Mouse (Mus musculus) neural tube, embryonic 14.5 days (tissue): Measurements from ENCODE around the gene Tbc1d22a. TPM values are rescaled to one million over a fixed set of nuclear protein-coding genes. Genes with fewer than 3 reads are reported as not detected.

Experiments used
- ATAC-seq: fragments of 200-750 bp; cut with Nextera tagmentation; 2 replicates; pipeline ENCODE4 v1.8.0; 2017; ENCODE audit warnings: low read depth, mild to moderate bottlenecking, moderate TSS enrichment, moderate library complexity
- H3K27ac ChIP-seq: fragments of 300-500 bp; sonication (generic); 2 replicates; pipeline ENCODE4 v1.5.1; 2014; ENCODE audit warnings: low read depth, mild to moderate bottlenecking, control low read depth, low read length, moderate library complexity, mixed read lengths
- H3K27me3 ChIP-seq: fragments of 300-500 bp; sonication (generic); 2 replicates; pipeline ENCODE4 v1.6.1; 2014; ENCODE audit warnings: low read length; ENCODE audit not compliant: control insufficient read depth, insufficient read depth
- H3K36me3 ChIP-seq: fragments of 300-500 bp; sonication (generic); 2 replicates; pipeline ENCODE4 v1.6.1; 2014; ENCODE audit warnings: low read length, mixed read lengths; ENCODE audit not compliant: control insufficient read depth, insufficient read depth
- H3K4me1 ChIP-seq: fragments of 300-500 bp; sonication (generic); 2 replicates; pipeline ENCODE4 v1.6.1; 2014; ENCODE audit warnings: low read length; ENCODE audit not compliant: control insufficient read depth, insufficient read depth
- H3K4me2 ChIP-seq: fragments of 300-500 bp; sonication (generic); 2 replicates; pipeline ENCODE4 v1.6.1; 2014; ENCODE audit warnings: mild to moderate bottlenecking, low read depth, low read length, control low read depth
- H3K4me3 ChIP-seq: fragments of 300-500 bp; sonication (generic); 2 replicates; pipeline ENCODE4 v1.5.1; 2014; ENCODE audit warnings: low read depth, low read length, control low read depth, mixed read lengths
- H3K9ac ChIP-seq: fragments of 300-500 bp; sonication (generic); replicated peaks from 2 replicates; pipeline ENCODE4 v1.6.1; 2014; ENCODE audit warnings: low read depth, mild to moderate bottlenecking, control low read depth, low read length, mixed read lengths
- H3K9me3 ChIP-seq: fragments of 300-500 bp; sonication (generic); 2 replicates; pipeline ENCODE4 v1.6.1; 2016; ENCODE audit warnings: low read length; ENCODE audit not compliant: control insufficient read depth
- WGBS: fragments of 180-500 bp; shearing (Covaris S2); extraction: QIAGEN DNeasy Blood & Tissue Kit; methylation state at CpG from one replicate; pipeline ENCODE4 v1.1.7; 2014; 5-methylcytosine and 5-hydroxymethylcytosine counted together
- polyA plus RNA-seq: library from polyadenylated mRNA; unstranded; fragments of >200 nt; fragmentation: Nextera tagmentation; extraction: Ambion mirVana; gene quantifications from 2 replicates; pipeline ENCODE4 v1.2.1, GENCODE M21; 2014

Tbc1d22a gene
- polyA plus RNA-seq, 1 experiment from 2014 or later = 8.9 TPM

DNA sequence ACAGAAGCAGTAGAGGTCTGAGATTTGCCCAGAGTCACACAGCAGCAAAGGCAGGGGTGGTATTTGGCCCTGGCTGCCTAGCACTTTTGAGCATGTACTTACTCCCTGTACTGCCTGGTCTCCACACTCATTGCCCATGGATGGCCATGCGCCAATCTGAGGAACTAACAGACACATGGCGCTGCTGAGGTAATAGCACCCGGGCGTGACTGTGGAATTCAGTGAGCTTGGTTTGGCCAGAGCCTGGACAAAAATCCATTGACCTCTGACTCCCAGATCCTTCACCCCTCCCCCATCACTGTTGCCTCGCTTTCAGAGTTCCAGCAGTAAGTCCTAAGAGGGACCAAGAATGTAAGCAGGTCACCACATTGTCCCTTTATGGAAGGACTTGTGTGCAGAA, 278.4 kb downstream of the Tbc1d22a start:
- Histone ChIP-seq H3K36me3 (no peaks in the 10 kb centered on the region), H3K9ac (no peak overlapping the region), H3K27ac (no peak overlapping the region), H3K4me3 (no peak overlapping the region), H3K9me3 (no peaks in the 10 kb centered on the region), H3K4me2 (no peak overlapping the region), H3K27me3 (no peaks in the 10 kb centered on the region), H3K4me1 (peaks cover 5% of the 10 kb centered on the region)
- WGBS = 75% methylated on average over 5 of the region's 5 CpGs
- no peak for ATAC-seq

DNA sequence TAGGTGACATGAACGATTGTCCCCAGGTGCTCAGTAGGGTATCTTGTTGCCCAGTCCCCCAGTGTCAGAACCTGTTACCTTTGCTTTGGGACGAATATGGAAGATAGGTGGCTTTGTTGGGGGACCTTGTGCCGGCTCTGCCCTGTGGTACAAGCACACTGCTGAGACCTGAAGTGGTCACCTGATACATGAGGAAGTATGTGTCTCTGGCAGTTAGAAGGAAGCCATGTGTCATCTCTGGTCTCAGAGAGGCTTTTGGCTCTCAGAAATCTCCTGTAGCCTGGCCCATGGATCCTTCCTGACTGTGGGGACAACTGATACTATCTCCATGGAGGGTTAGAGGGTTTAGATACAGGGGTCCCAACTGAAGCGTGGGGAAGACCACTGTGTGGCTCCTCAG, 281.9 kb downstream of the Tbc1d22a start:
- no peak for ATAC-seq
- no peak overlapping the region for H3K27ac ChIP-seq
- no peak overlapping the region for H3K9ac ChIP-seq
- 93% methylated on average over 4 of the region's 4 CpGs for WGBS
- no peak overlapping the region for H3K4me3 ChIP-seq
- no peaks in the 10 kb centered on the region for H3K9me3 ChIP-seq
- H3K27me3 ChIP-seq = no peaks in the 10 kb centered on the region
- H3K4me2 ChIP-seq = no peak overlapping the region
- H3K36me3 ChIP-seq = no peaks in the 10 kb centered on the region
- peaks cover 5% of the 10 kb centered on the region; the same call in 1 of the 2 replicates for H3K4me1 ChIP-seq

DNA sequence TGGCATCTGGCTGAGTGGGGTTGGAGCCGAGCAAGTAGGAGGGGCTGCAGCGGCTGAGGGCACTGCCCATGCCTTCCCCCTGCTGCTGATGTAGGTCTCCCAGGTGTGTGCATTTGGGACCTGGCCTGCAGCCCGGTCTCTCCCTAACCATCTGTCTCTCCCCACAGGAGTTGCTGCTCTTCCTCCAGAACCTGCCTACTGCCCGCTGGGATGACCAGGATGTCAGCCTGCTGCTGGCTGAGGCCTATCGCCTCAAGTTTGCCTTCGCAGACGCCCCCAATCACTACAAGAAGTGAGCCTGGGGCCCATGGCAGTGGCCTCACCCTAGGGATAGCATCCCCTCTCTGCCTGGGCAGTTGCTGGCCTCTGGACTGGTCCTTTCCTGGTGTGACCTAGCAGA, 282.4 kb downstream of the Tbc1d22a start:
- no peak overlapping the region for H3K4me3 ChIP-seq
- H3K4me1 ChIP-seq = peaks cover 5% of the 10 kb centered on the region; the same call in 1 of the 2 replicates
- no peak overlapping the region for H3K9ac ChIP-seq
- WGBS = 93% methylated on average over 7 of the region's 7 CpGs
- H3K4me2 ChIP-seq = no peak overlapping the region
- H3K9me3 ChIP-seq = no peaks in the 10 kb centered on the region
- no peaks in the 10 kb centered on the region for H3K27me3 ChIP-seq
- no peak overlapping the region for H3K27ac ChIP-seq
- no peaks in the 10 kb centered on the region for H3K36me3 ChIP-seq
- ATAC-seq = no peak

DNA sequence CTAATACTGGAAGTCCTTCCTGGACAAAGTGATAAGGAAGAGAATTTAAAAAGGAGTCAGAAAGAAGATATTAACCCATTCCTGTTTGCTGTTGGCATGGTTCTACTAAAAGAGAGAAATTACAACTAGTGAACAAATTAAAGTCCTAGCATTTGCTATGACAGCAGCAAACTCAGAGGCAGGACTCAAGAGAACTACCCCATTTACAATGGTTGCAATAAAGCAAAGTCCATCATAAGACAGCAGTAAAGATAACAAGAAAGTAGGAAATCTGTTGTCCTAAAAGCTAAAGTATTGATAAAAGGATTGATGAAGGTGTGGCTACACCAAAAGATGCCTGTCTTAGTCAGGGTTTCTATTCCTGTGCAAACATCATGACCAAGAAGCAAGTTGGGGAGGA, 286.3 kb downstream of the Tbc1d22a start:
- Histone ChIP-seq H3K9ac (no peak overlapping the region), H3K36me3 (no peaks in the 10 kb centered on the region), H3K4me3 (no peak overlapping the region), H3K27me3 (no peaks in the 10 kb centered on the region), H3K27ac (no peak overlapping the region), H3K4me2 (no peak overlapping the region), H3K9me3 (no peaks in the 10 kb centered on the region), H3K4me1 (no peaks in the 10 kb centered on the region)
- ATAC-seq = no peak

DNA sequence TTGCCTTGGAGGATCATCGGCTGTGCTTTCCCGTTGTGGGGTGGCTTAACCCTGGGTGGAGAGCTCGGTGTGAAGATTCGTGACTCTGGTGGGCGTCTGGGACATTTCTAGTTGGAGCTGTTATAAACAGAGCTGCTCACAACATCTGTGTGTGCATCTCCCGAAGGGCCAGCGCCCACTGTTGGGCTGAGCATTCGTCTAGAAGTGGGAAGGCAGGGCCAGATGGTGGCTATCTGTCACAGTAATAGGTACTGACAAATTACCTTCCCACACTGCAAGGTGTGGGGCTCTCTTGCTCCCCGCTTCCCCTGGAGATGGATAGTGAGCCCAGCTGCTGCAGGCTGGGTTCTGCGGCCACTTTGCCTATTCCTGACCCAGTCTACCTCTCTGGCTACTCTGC, 289.2 kb downstream of the Tbc1d22a start:
- no peaks in the 10 kb centered on the region for H3K9me3 ChIP-seq
- no peak for ATAC-seq
- no peak overlapping the region for H3K27ac ChIP-seq
- H3K4me2 ChIP-seq = no peak overlapping the region
- H3K9ac ChIP-seq = no peak overlapping the region
- no peaks in the 10 kb centered on the region for H3K4me1 ChIP-seq
- 55% methylated on average over 10 of the region's 10 CpGs for WGBS
- no peak overlapping the region for H3K4me3 ChIP-seq
- H3K27me3 ChIP-seq = no peaks in the 10 kb centered on the region
- H3K36me3 ChIP-seq = no peaks in the 10 kb centered on the region

DNA sequence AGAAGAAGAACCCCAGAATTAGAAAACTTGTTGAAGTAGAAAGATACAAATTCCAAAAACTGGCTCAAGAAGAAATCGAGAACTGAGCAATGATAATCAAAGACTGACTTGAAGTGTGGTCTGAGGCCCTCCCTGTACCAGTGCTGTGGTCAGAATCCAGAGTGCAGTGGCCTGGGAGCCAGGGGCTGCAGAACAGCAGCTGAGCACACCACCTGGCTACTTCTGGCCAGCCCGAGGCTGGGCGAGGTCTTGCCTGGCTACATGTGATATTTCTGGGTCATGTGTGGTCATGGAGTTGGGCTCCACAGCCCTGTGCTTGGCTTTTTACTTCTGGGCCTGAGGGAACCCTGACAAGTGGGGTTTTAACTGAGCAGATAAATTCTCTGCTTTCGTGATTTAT, 292.4 kb downstream of the Tbc1d22a start:
- no peaks in the 10 kb centered on the region for H3K9me3 ChIP-seq
- peaks cover 13% of the 10 kb centered on the region for H3K4me1 ChIP-seq
- H3K27me3 ChIP-seq = no peaks in the 10 kb centered on the region
- H3K27ac ChIP-seq = no peak overlapping the region
- no peak overlapping the region for H3K9ac ChIP-seq
- WGBS = 82% methylated on average over 4 of the region's 4 CpGs
- no peak overlapping the region for H3K4me3 ChIP-seq
- H3K4me2 ChIP-seq = no peak overlapping the region
- ATAC-seq = no peak
- H3K36me3 ChIP-seq = no peaks in the 10 kb centered on the region

DNA sequence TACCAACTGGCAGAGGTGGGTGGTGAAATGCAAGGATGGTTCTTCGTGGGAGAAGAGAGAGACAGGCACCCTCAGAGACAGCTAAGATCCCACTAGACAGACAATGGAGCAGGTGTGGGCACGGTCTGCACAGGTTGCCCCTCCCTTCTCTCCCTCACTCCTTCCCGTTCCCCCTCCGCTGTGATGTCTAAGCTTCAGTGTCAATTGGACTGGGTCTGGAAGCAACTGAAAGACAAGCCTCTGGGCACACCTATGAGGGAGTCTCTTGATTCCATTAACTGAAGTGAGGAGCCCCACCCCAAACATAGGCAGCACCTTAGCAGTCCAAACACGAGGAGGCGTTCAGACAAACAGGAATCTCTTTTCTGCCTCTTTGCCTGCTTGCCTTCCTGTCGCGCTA, 293.3 kb downstream of the Tbc1d22a start:
- H3K27me3 ChIP-seq = no peaks in the 10 kb centered on the region
- no peak overlapping the region for H3K4me3 ChIP-seq
- ATAC-seq = no peak
- H3K9ac ChIP-seq = no peak overlapping the region
- H3K27ac ChIP-seq = no peak overlapping the region
- no peak overlapping the region for H3K4me2 ChIP-seq
- 91% methylated on average over 8 of the region's 8 CpGs for WGBS
- no peaks in the 10 kb centered on the region for H3K9me3 ChIP-seq
- no peaks in the 10 kb centered on the region for H3K36me3 ChIP-seq
- H3K4me1 ChIP-seq = peaks cover 13% of the 10 kb centered on the region

DNA sequence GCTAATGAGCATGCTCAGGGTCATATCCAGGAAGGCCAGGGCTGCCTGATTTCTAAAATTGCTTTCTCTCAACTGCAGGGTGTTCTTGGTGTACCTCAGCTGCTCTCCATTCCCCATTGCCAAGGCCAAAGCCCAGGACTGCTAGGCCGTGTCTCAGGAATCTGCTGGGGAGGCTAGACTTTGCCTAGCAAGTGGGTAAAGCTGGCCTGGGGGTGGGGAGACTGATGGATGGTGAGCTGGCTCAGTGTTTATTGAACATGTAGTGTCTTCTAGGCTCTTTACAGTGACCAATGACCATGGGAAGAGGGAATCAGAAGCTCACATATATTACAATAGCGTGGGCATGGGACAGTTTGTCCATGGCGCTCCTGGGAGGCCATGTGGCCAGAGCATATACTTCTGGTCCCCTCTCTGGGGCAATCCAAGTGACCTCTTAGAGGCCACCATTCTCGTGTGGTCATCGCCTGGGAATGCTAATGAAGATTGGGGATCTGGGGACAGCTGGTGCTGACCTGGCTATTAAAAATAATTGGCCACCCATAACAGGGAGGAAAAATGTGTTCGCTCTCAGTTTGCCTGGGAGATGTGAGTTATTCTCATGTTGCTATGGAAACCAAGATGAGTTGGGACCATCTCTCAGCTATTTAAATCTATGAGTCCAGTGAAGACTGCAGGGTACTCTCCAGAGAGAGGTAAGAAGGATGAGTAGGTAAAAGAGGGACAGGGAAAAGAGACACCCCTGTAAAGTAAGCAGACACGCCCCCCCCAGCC, 294.3 kb downstream of the Tbc1d22a start:
- Histone ChIP-seq H3K27ac (no peak overlapping the region), H3K27me3 (no peaks in the 10 kb centered on the region), H3K9ac (no peak overlapping the region), H3K4me3 (no peak overlapping the region), H3K9me3 (no peaks in the 10 kb centered on the region), H3K4me2 (no peak overlapping the region), H3K4me1 (peaks cover 13% of the 10 kb centered on the region), H3K36me3 (no peaks in the 10 kb centered on the region)
- 0 out of 2 replicates have a peak, but pooled peaks have one; percentile 11 for ATAC-seq
- whole genome bisulfite sequencing = 64% methylated on average over 7 of the region's 7 CpGs

DNA sequence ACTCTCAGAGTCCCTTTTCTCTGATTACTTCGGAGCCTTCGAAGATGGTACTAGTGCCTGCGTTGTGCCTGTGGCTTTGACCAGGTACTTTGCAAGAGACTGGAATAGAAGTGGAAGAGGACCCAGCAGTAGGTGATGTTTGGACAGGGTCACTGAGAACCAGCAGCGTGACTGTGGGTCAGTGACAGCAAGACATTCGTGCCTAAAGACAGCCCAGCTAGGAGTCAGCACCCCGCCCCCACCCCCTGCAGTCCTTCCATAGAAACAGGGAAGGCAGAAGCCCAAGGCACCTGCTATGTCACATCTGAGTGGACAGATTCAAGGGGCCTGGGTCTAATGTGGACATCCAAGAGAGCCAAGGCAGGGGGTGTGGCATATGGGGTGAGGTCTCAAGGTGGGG, 295.3 kb downstream of the Tbc1d22a start:
- no peak overlapping the region for H3K27ac ChIP-seq
- H3K9ac ChIP-seq = no peak overlapping the region
- H3K4me2 ChIP-seq = no peak overlapping the region
- no peak overlapping the region for H3K4me3 ChIP-seq
- ATAC-seq = no peak
- H3K27me3 ChIP-seq = no peaks in the 10 kb centered on the region
- 74% methylated on average over 6 of the region's 6 CpGs for whole genome bisulfite sequencing
- no peaks in the 10 kb centered on the region for H3K9me3 ChIP-seq
- H3K4me1 ChIP-seq = peaks cover 13% of the 10 kb centered on the region
- H3K36me3 ChIP-seq = no peaks in the 10 kb centered on the region
